Comparison of ENCODE assay signal across 12 mouse cellular contexts in the genomic region with DNA sequence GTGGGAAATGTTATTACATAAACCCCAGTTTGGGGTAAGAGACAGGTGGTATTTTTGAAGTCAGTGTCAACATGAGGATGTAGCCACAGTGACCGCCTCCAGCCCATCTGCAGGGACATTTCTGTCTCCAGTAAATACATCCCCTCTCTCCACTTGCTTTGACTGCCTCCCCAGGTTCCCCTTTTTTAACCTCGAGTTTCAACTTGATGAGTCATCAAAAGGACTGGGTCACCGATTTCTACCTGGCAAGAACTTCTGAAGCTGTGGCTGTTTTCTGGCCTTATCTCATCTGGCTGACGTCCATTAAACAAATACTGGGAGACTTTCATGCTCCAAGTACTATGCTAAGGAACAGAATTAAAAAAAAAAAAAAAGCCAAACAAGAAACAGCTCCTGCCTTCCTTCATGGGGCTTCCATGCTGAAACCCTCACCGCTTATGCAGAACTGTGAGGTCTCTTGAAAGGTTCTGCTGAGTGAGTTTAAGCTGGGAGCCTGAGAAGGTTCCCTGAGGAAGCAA.
DNase-seq lines count a peak whose midpoint lies in the region; ATAC-seq lines count a peak whose summit lies in the region.
"Had no signal": no experiment of that assay in that cellular context is flagged by ENCODE, and none has a peak within 500 bp of the region (broad histone marks: within the 10 kb centered on the region; RNA-seq: fewer than 3 reads in every experiment).

No protein-coding gene starts in this region.

- peak; percentile 29 for DNase-seq in layer of hippocampus, adult 11-12 months (ENCODE audit: low spot score)
- DNase-seq in layer of hippocampus, postnatal 36 days, result no peak
- peak; percentile 16 for DNase-seq in urinary bladder, postnatal 14 days (ENCODE audit: low spot score)
- DNase-seq in urinary bladder, postnatal 10 days (ENCODE audit: low spot score), result no peak
- peak; percentile 21 for DNase-seq in lung, postnatal 10 days
- DNase-seq in cerebellum, adult 11 months, result no peak
- DNase-seq: gastrocnemius, postnatal 10 days; kidney, adult 2 months; thymus, postnatal 4 days had no signal

- ATAC-seq in erythroblast, adult 5-6 weeks (replicated peaks; ENCODE audit: low FRiP score, poor library complexity, severe bottlenecking), result no peak
- ATAC-seq: activated CD4-positive, CD25-positive, alpha-beta regulatory T cell, adult 4 months; forebrain, embryonic 14.5 days had no signal

Comparison
In these comparisons a context has a peak if more than half of its experiments do, and no peak if none do; other contexts are left out.
1. DNase-seq: peak in layer of hippocampus, adult 11-12 months (single experiment), urinary bladder, postnatal 14 days (single experiment) and lung, postnatal 10 days (single experiment); none in layer of hippocampus, postnatal 36 days (0 of 2), urinary bladder, postnatal 10 days (single experiment) and cerebellum, adult 11 months (single experiment).